Mouse (Mus musculus) olfactory bulb, adult 2 months (tissue): Measurements from ENCODE around the gene Patj. TPM values are rescaled to one million over a fixed set of nuclear protein-coding genes. Genes with fewer than 3 reads are reported as not detected.

Source experiments
- H3K27ac ChIP-seq: fragments of 200-500 bp; 2 replicates; pipeline ENCODE4 v1.5.1; 2012; ENCODE audit warnings: low read depth, low read length; ENCODE audit not compliant: insufficient read depth
- H3K4me1 ChIP-seq: fragments of 200-500 bp; 2 replicates; pipeline ENCODE4 v1.6.1; 2012; ENCODE audit warnings: low read length; ENCODE audit not compliant: control insufficient read depth, insufficient read depth
- H3K4me3 ChIP-seq: fragments of 200-500 bp; 2 replicates; pipeline ENCODE4 v1.5.1; 2012; ENCODE audit warnings: mild to moderate bottlenecking, low read depth, low read length, moderate library complexity; ENCODE audit not compliant: insufficient read depth
- CTCF ChIP-seq: fragments of 200-500 bp; IDR thresholded peaks from 2 replicates; pipeline ENCODE4 v1.5.1; 2012; ENCODE audit warnings: low read depth, mild to moderate bottlenecking, low read length, moderate library complexity; ENCODE audit not compliant: insufficient read depth
- POLR2A ChIP-seq: fragments of 200-500 bp; IDR thresholded peaks from 2 replicates; pipeline ENCODE4 v1.6.1; 2012; ENCODE audit warnings: mild to moderate bottlenecking, low read depth, low read length, moderate library complexity; ENCODE audit not compliant: insufficient read depth
- WGBS: fragments of 180-500 bp; shearing (Covaris S2); methylation state at CpG from one replicate; pipeline ENCODE4 v1.1.7; 2018; 5-methylcytosine and 5-hydroxymethylcytosine counted together
- polyA plus RNA-seq: library from polyadenylated mRNA; stranded (reverse); fragments of >200 nt; gene quantifications from 2 replicates; pipeline ENCODE4 v1.2.4, GENCODE M21; 2012; ENCODE audit warnings: low replicate concordance; ENCODE audit not compliant: missing spikeins, insufficient read depth, insufficient read length

Patj gene
- polyA plus RNA-seq, 1 experiment, result not detected

DNA sequence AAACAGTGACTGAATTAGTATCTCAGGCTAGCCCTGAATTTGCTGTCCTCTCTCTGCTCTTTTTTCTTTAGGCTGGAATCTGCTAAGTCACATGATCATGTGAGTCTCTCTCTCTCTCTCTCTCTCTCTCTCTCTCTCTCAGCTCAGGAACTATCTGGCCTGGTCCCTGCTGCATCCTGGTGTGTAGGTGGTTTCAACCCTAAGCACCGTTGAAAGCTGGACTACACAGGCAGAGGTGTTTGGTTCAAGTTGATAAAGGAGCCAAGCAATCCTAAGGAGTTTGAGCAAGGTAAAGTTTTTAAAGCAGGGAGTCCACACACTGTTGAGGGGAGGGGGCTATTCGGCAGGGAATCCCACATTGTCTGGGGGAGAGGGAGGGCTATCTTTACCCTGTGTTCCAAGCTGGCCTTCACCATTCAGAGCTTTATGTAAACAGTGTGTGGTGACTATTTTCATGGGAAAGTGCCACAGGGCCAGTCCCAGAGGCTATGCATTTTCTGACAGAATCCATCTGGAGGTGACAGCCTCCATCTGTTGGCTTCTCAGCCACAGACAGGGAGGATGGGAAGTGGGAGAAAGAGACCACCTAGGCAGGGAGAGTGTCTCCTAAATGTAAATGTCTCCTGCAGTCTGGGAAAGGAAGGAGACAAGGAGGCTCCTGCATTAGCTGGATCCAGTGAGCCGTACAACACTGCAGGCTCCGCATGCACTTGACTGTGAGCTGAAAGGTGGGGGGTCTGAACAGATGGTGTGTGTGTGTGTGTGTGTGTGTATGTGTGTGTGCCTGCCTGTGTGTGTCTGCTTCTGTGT lies 362.6 kb downstream of the Patj start:
- WGBS, result 75% methylated on average over 4 of the region's 4 CpGs
- no peak overlapping the region for H3K4me3 ChIP-seq
- no peaks in the 10 kb centered on the region for H3K4me1 ChIP-seq
- H3K27ac ChIP-seq, result no peak overlapping the region
- TF ChIP-seq POLR2A, result no peak
- no peak for TF ChIP-seq CTCF

DNA sequence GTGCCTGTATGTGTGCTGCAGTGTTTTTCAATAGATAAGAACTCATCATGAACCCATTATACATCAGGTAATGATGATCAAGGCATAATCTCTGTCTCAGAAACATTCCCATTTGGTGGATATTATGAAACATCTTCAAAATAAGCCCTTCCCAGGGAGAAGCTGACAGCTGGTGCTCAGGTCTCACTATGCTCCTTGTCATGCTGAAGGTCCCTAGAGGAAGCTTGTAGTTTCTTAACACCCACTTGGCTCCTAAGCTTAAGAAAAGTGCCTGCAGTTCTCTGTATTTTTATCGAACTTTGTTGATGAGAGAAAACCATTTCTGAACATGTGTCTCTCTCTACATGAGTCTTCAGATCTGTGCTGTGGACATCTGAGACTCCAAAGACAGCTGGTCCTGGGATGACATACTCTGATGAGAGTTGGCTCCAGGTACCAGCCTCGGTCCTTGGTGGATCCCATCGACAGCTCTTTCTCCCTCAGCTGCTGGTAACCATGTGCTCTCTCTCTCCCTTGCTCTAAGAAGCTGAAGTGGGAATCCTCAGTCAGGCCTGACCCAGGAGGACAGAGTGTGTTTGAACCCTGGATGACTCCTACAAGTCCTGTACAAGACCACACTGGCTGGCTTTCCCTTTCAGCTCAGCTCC lies 363.4 kb downstream of the Patj start:
- TF ChIP-seq CTCF (no peak), POLR2A (no peak)
- Histone ChIP-seq H3K27ac (no peak overlapping the region), H3K4me1 (no peaks in the 10 kb centered on the region), H3K4me3 (no peak overlapping the region)
- WGBS, result 82% methylated on average over 3 of the region's 3 CpGs

GRCm38 (mm10) chr4:98767134-98768133 lies 371.8 kb downstream of the Patj start:
- 86% methylated on average over 14 of the region's 14 CpGs for WGBS

More at GRCm38 (mm10) chr4:98767134-98768133, 371.8 kb downstream of the Patj start:
- TF ChIP-seq POLR2A (no peak), CTCF (no peak)
- Histone ChIP-seq H3K27ac (no peak overlapping the region), H3K4me1 (no peaks in the 10 kb centered on the region), H3K4me3 (no peak overlapping the region)

Other genes with a start within 250 kb of the Patj start
- gene Tm2d1, start 12.5 kb upstream of the Patj start, polyA plus RNA-seq, result not detected in 2 replicates